Mouse (Mus musculus) forelimb bud, embryonic 11.5 days (tissue): ENCODE data around the gene Pbxip1.
A peak's percentile ranks its signal among the peaks of the same experiment; 100 is the strongest.

Experiments
- DNase-seq: peaks from one replicate; pipeline ENCODE4 v3.0.0-alpha.2; 2012; ENCODE audit warnings: low read depth, low spot score

Pbxip1 gene

GRCm38 (mm10) chr3:89486111-89486510 lies 49.6 kb downstream of the Pbxip1 start:
- DNase-seq = no peak

GRCm38 (mm10) chr3:89486916-89487702 lies 50.6 kb downstream of the Pbxip1 start:
- no peak for DNase-seq

- DNase-seq = no peak
Observed at GRCm38 (mm10) chr3:89490790-89491189, 54.3 kb downstream of the Pbxip1 start.

GRCm38 (mm10) chr3:89491559-89491958 lies 55.1 kb downstream of the Pbxip1 start:
- DNase-seq = no peak

GRCm38 (mm10) chr3:89492701-89493151 lies 56.2 kb downstream of the Pbxip1 start:
- peak; percentile 43 for DNase-seq

GRCm38 (mm10) chr3:89494630-89495029 lies 58.1 kb downstream of the Pbxip1 start:
- no peak for DNase-seq

GRCm38 (mm10) chr3:89496366-89496765 lies 59.9 kb downstream of the Pbxip1 start:
- no peak for DNase-seq

GRCm38 (mm10) chr3:89499696-89500095 lies 63.2 kb downstream of the Pbxip1 start:
- no peak for DNase-seq
